Mouse (Mus musculus): ENCODE measurements around the gene Cdh16. TPM values are rescaled to one million over a fixed set of nuclear protein-coding genes. Genes with fewer than 3 reads are reported as not detected.
"Not testable (repeated sequence)": the region's sequence is repeated elsewhere in the genome, so short reads cannot be mapped to it uniquely, and the experiment has no call there.

Cdh16 gene
- polyA plus RNA-seq, 1 experiment from 2014 or later: not detected

DNA sequence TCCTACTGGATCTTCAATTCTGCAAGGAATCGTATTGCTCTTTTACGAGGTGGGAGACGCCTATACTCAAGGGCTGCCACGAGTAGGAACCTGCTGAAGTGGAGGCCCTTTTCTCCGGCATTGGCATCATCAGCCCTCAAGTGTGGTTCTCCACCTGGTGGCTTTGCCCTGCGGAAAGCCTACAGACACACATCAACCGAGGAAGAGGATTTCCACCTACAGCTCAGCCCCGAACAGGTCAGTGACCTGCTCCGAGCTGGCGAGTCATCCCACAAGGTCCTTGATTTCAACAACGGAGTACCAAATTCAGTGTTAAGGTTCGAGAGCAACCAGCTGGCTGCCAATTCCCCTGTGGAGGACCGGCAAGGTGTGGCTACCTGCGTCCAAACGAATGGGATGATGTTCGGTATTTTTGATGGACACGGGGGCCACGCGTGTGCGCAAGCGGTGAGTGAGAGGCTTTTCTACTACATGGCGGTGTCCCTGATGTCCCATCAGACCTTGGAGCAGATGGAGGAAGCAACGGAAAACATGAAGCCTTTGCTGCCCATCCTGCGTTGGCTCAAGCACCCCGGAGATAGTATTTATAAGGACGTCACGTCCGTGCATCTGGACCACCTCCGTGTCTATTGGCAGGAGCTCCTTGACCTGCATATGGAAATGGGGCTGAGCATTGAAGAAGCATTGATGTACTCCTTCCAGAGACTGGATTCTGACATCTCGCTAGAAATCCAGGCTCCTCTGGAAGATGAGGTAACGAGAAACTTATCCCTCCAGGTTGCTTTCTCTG lies 30.5 kb downstream of the Cdh16 start:
- ATAC-seq: no peak
- H3K9ac ChIP-seq (ENCODE audit: low read depth, low read length): no peak overlapping the region
- WGBS: 96% methylated on average over 31 of the region's 31 CpGs
- peaks cover 6% of the 10 kb centered on the region for H3K4me1 ChIP-seq (ENCODE audit: control insufficient read depth, insufficient read depth, low read length)
- no peak overlapping the region for H3K4me2 ChIP-seq (ENCODE audit: low read length)
- peaks cover 13% of the 10 kb centered on the region for H3K36me3 ChIP-seq (ENCODE audit: control insufficient read depth, insufficient read depth, low read length)
- no peak overlapping the region for H3K27ac ChIP-seq (ENCODE audit: low read length)
- no peak overlapping the region for H3K4me3 ChIP-seq (ENCODE audit: low read depth, low read length)
- no peaks in the 10 kb centered on the region for H3K9me3 ChIP-seq (replicated peaks; ENCODE audit: control insufficient read depth, low read length, poor library complexity, severe bottlenecking)
- no peaks in the 10 kb centered on the region for H3K27me3 ChIP-seq (ENCODE audit: control insufficient read depth, insufficient read depth, low read depth, low read length)

- Histone ChIP-seq H3K9me3 (replicated peaks; ENCODE audit: control insufficient read depth, low read length, poor library complexity, severe bottlenecking) (no peaks in the 10 kb centered on the region), H3K4me3 (ENCODE audit: low read depth, low read length) (no peak overlapping the region), H3K9ac (ENCODE audit: low read depth, low read length) (no peak overlapping the region), H3K27ac (ENCODE audit: low read length) (no peak overlapping the region), H3K4me1 (ENCODE audit: control insufficient read depth, insufficient read depth, low read length) (peaks cover 6% of the 10 kb centered on the region), H3K27me3 (ENCODE audit: control insufficient read depth, insufficient read depth, low read depth, low read length) (no peaks in the 10 kb centered on the region), H3K36me3 (ENCODE audit: control insufficient read depth, insufficient read depth, low read length) (peaks cover 13% of the 10 kb centered on the region), H3K4me2 (ENCODE audit: low read length) (peak overlapping the region; percentile 91)
- WGBS: 64% methylated on average over 6 of the region's 6 CpGs
- ATAC-seq: no peak
Observed at GRCm38 (mm10) chr8:104592566-104592965, 31.6 kb downstream of the Cdh16 start.

GRCm38 (mm10) chr8:104591856-104592255 lies 32.3 kb downstream of the Cdh16 start:
- H3K36me3 ChIP-seq (ENCODE audit: control insufficient read depth, insufficient read depth, low read length): peaks cover 13% of the 10 kb centered on the region
- peak overlapping the region; percentile 91 for H3K4me2 ChIP-seq (ENCODE audit: low read length)
- ATAC-seq: peak; percentile 30
- 1% methylated on average over 9 of the region's 9 CpGs for WGBS
- peak overlapping the region; percentile 66 for H3K9ac ChIP-seq (ENCODE audit: low read depth, low read length)
- peak overlapping the region; percentile 58 for H3K4me3 ChIP-seq (ENCODE audit: low read depth, low read length)
- no peaks in the 10 kb centered on the region for H3K9me3 ChIP-seq (replicated peaks; ENCODE audit: control insufficient read depth, low read length, poor library complexity, severe bottlenecking)
- peaks cover 6% of the 10 kb centered on the region for H3K4me1 ChIP-seq (ENCODE audit: control insufficient read depth, insufficient read depth, low read length)
- H3K27me3 ChIP-seq (ENCODE audit: control insufficient read depth, insufficient read depth, low read depth, low read length): no peaks in the 10 kb centered on the region
- peak overlapping the region; percentile 84 for H3K27ac ChIP-seq (ENCODE audit: low read length)

GRCm38 (mm10) chr8:104591133-104591834 lies 32.9 kb downstream of the Cdh16 start, which contains the start of gene Pdp2:
Gene Pdp2 (plus strand): TSS chr8:104591451.
- peak within 1 kb of the TSS; percentile 66 for H3K9ac ChIP-seq (ENCODE audit: low read depth, low read length)
- no peaks in the 10 kb centered on the region for H3K9me3 ChIP-seq (replicated peaks; ENCODE audit: control insufficient read depth, low read length, poor library complexity, severe bottlenecking)
- peak; percentile 98 for ATAC-seq
- H3K4me2 ChIP-seq (ENCODE audit: low read length): peak within 1 kb of the TSS; percentile 91
- under 1% methylated on average over 44 of the region's 44 CpGs for WGBS
- H3K27me3 ChIP-seq (ENCODE audit: control insufficient read depth, insufficient read depth, low read depth, low read length): no peaks in the 10 kb centered on the region
- peaks cover 11% of the 10 kb centered on the region for H3K36me3 ChIP-seq (ENCODE audit: control insufficient read depth, insufficient read depth, low read length)
- peak within 1 kb of the TSS; percentile 84 for H3K27ac ChIP-seq (ENCODE audit: low read length)
- peak within 1 kb of the TSS; percentile 58 for H3K4me3 ChIP-seq (ENCODE audit: low read depth, low read length)
- H3K4me1 ChIP-seq (ENCODE audit: control insufficient read depth, insufficient read depth, low read length): peaks cover 6% of the 10 kb centered on the region

GRCm38 (mm10) chr8:104590284-104590683 lies 33.9 kb downstream of the Cdh16 start:
- no peak overlapping the region for H3K4me2 ChIP-seq (ENCODE audit: low read length)
- peaks cover 2% of the 10 kb centered on the region; the same call in 1 of the 2 replicates for H3K9me3 ChIP-seq (replicated peaks; ENCODE audit: control insufficient read depth, low read length, poor library complexity, severe bottlenecking)
- no peaks in the 10 kb centered on the region for H3K27me3 ChIP-seq (ENCODE audit: control insufficient read depth, insufficient read depth, low read depth, low read length)
- WGBS: 93% methylated on average over 3 of the region's 3 CpGs
- H3K4me1 ChIP-seq (ENCODE audit: control insufficient read depth, insufficient read depth, low read length): peaks cover 6% of the 10 kb centered on the region
- no peak overlapping the region for H3K9ac ChIP-seq (ENCODE audit: low read depth, low read length)
- ATAC-seq: no peak
- no peak overlapping the region for H3K27ac ChIP-seq (ENCODE audit: low read length)
- H3K4me3 ChIP-seq (ENCODE audit: low read depth, low read length): no peak overlapping the region
- peaks cover 7% of the 10 kb centered on the region for H3K36me3 ChIP-seq (ENCODE audit: control insufficient read depth, insufficient read depth, low read length)

- Histone ChIP-seq H3K4me2 (ENCODE audit: low read length) (no peak overlapping the region), H3K27ac (ENCODE audit: low read length) (no peak overlapping the region), H3K27me3 (ENCODE audit: control insufficient read depth, insufficient read depth, low read depth, low read length) (no peaks in the 10 kb centered on the region), H3K9ac (ENCODE audit: low read depth, low read length) (no peak overlapping the region), H3K4me3 (ENCODE audit: low read depth, low read length) (no peak overlapping the region), H3K9me3 (replicated peaks; ENCODE audit: control insufficient read depth, low read length, poor library complexity, severe bottlenecking) (peaks cover 8% of the 10 kb centered on the region; the same call in 1 of the 2 replicates), H3K4me1 (ENCODE audit: control insufficient read depth, insufficient read depth, low read length) (no peaks in the 10 kb centered on the region), H3K36me3 (ENCODE audit: control insufficient read depth, insufficient read depth, low read length) (no peaks in the 10 kb centered on the region)
- 65% methylated on average over 1 of the region's 1 CpGs for WGBS
- no peak for ATAC-seq
Observed at GRCm38 (mm10) chr8:104584522-104584921, 39.7 kb downstream of the Cdh16 start.

DNA sequence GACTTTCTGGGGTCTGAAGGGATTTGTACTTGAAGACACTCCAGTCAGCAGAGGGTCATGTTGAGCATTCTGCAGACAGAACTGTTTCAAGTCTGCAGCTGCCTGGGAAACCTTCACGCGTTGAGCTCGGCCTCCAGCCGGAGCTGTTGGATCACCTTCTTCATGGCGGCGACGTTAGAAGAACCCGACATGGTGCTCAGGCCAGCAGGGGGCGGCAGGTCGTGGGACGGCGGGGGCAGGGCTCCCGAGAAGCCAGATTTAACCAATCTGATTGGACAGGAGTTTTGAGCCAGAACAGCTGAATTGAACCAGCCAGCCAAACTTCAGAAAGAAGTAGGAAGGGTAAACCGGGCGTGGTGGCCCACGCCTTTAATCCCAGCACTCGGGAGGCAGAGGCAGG lies 46.6 kb downstream of the Cdh16 start:
- H3K4me1 ChIP-seq (ENCODE audit: control insufficient read depth, insufficient read depth, low read length); H3K9ac ChIP-seq (ENCODE audit: low read depth, low read length); H3K27ac ChIP-seq (ENCODE audit: low read length); ATAC-seq; H3K9me3 ChIP-seq (replicated peaks; ENCODE audit: control insufficient read depth, low read length, poor library complexity, severe bottlenecking); H3K4me3 ChIP-seq (ENCODE audit: low read depth, low read length); H3K36me3 ChIP-seq (ENCODE audit: control insufficient read depth, insufficient read depth, low read length); H3K4me2 ChIP-seq (ENCODE audit: low read length); H3K27me3 ChIP-seq (ENCODE audit: control insufficient read depth, insufficient read depth, low read depth, low read length): not testable (repeated sequence)
- WGBS: 80% methylated on average over 17 of the region's 17 CpGs

DNA sequence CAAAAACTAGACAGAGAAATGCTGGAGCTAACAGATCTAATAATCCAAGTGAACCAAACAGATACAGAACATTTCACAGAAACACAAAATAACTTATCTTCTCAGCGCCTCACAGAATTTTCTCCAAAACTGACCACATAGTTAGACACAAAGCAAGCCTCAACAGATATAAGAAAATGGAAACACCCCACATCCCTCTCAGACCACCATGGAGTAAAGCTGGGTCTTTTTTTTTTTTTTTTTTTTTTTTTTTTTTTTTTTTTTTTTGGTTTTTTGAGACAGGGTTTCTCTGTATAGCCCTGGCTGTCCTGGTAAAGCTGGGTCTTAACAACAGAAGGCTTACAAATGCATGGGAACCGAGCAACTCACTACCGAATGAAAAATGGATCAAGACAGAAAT lies 47.4 kb downstream of the Cdh16 start:
- H3K4me2 ChIP-seq (ENCODE audit: low read length): no peak overlapping the region
- WGBS: 89% methylated on average over 3 of the region's 3 CpGs
- no peak for ATAC-seq
- H3K27ac ChIP-seq (ENCODE audit: low read length): no peak overlapping the region
- H3K36me3 ChIP-seq (ENCODE audit: control insufficient read depth, insufficient read depth, low read length): no peaks in the 10 kb centered on the region
- no peak overlapping the region for H3K9ac ChIP-seq (ENCODE audit: low read depth, low read length)
- H3K4me3 ChIP-seq (ENCODE audit: low read depth, low read length): no peak overlapping the region
- no peaks in the 10 kb centered on the region for H3K9me3 ChIP-seq (replicated peaks; ENCODE audit: control insufficient read depth, low read length, poor library complexity, severe bottlenecking)
- H3K27me3 ChIP-seq (ENCODE audit: control insufficient read depth, insufficient read depth, low read depth, low read length): no peaks in the 10 kb centered on the region
- H3K4me1 ChIP-seq (ENCODE audit: control insufficient read depth, insufficient read depth, low read length): no peaks in the 10 kb centered on the region

All from midbrain, embryonic 16.5 days (tissue).